Mouse (Mus musculus): ENCODE measurements at regions not wholly inside any gene's neighbourhood (a gene's known extent, or its start where the extent isn't known, plus 50 kb on each side); places are given as distances from the start of the nearest gene placed in this dataset.

- TF ChIP-seq TCF3 (IDR thresholded peaks at IDR 0.05; ENCODE audit: insufficient read length, low read depth) (no peak), POLR2A (IDR thresholded peaks at IDR 0.05; ENCODE audit: insufficient read length, low read depth) (no peak), CEBPB (IDR thresholded peaks at IDR 0.05; ENCODE audit: insufficient read depth, poor library complexity, severe bottlenecking) (no peak), USF1 (IDR thresholded peaks at IDR 0.05; ENCODE audit: low read depth) (no peak), MAX (IDR thresholded peaks at IDR 0.05; ENCODE audit: low read depth) (no peak), MYOG (IDR thresholded peaks at IDR 0.05; ENCODE audit: control insufficient read depth in 1 of 3, insufficient read depth in 1 of 3, insufficient read length in 2 of 3, low read depth in 2 of 3) (no peak)
These were observed 165.7 kb downstream of the Gm5447 start for GRCm38 (mm10) chr13:31139686-31140085.

Data from myocyte (in vitro differentiated cells).